In genomic region chr15:77271285-77271684, GRCm38 (mm10) we compare ENCODE assay signal across 19 mouse cellular contexts.
"Had no signal": no experiment of that assay in that cellular context is flagged by ENCODE, and none has a peak within 500 bp of the region (broad histone marks: within the 10 kb centered on the region; RNA-seq: fewer than 3 reads in every experiment).

No protein-coding gene starts in this region.

- DNase-seq: lung, adult 18-20 months; lung, embryonic 14.5 days; lung, postnatal 14 days; lung, postnatal 36 days; midbrain, embryonic 14.5 days; retina, postnatal 1 day; right cerebral cortex, adult 18-20 months; right cerebral cortex, postnatal 25 days; right cerebral cortex, postnatal 4 days; spleen, adult 18-20 months; thymus, adult 18-20 months; thymus, postnatal 14 days; thymus, postnatal 36 days had no signal

- H3K9me3 ChIP-seq: megakaryocyte, embryonic 14.5 days; midbrain, embryonic 12.5 days; neural tube, embryonic 13.5 days; neural tube, embryonic 15.5 days had no signal

- ATAC-seq: midbrain, embryonic 16.5 days had no signal

- H3K27me3 ChIP-seq: midbrain, embryonic 12.5 days; neural tube, embryonic 13.5 days; neural tube, embryonic 15.5 days had no signal

- H3K4me3 ChIP-seq: megakaryocyte, embryonic 14.5 days; midbrain, embryonic 12.5 days; neural tube, embryonic 13.5 days; neural tube, embryonic 15.5 days had no signal

- H3K27ac ChIP-seq: macrophage; midbrain, embryonic 12.5 days; neural tube, embryonic 13.5 days; neural tube, embryonic 15.5 days had no signal

- H3K4me2 ChIP-seq: lung, embryonic 14.5 days; midbrain, embryonic 12.5 days; neural tube, embryonic 13.5 days; neural tube, embryonic 15.5 days had no signal

- H3K36me3 ChIP-seq: midbrain, embryonic 12.5 days; neural tube, embryonic 13.5 days; neural tube, embryonic 15.5 days had no signal

- H3K4me1 ChIP-seq: megakaryocyte, embryonic 14.5 days had no signal

- H3K9ac ChIP-seq: lung, embryonic 14.5 days; midbrain, embryonic 12.5 days; neural tube, embryonic 13.5 days; neural tube, embryonic 15.5 days had no signal
